Mouse (Mus musculus): ENCODE measurements around the gene Nab2.

The Nab2 gene

GRCm38 (mm10) chr10:127668093-127669050, at the start of gene Nab2:
TSS of gene Nab2 (minus strand) at chr10:127668568.
- peak; percentile 43 to 55 for DNase-seq (ENCODE audit: low spot score in 2 of 2)

GRCm38 (mm10) chr10:127712736-127713135, 44.4 kb upstream of the Nab2 start:
- DNase-seq (ENCODE audit: low spot score in 2 of 2) = no peak

- no peak for DNase-seq (ENCODE audit: low spot score in 2 of 2)
Measured at GRCm38 (mm10) chr10:127710331-127710730, 42.0 kb upstream of the Nab2 start.

GRCm38 (mm10) chr10:127708850-127709370, 40.5 kb upstream of the Nab2 start:
- no peak for DNase-seq (ENCODE audit: low spot score in 2 of 2)

GRCm38 (mm10) chr10:127707721-127708120, 39.4 kb upstream of the Nab2 start:
- no peak for DNase-seq (ENCODE audit: low spot score in 2 of 2)

- DNase-seq (ENCODE audit: low spot score in 2 of 2) = no peak
Measured at GRCm38 (mm10) chr10:127705783-127706182, 37.4 kb upstream of the Nab2 start.

- no peak for DNase-seq (ENCODE audit: low spot score in 2 of 2)
Measured at GRCm38 (mm10) chr10:127704766-127705220, 36.4 kb upstream of the Nab2 start, which contains the start of gene Myo1a. TSS of gene Myo1a (plus strand) at chr10:127705170.

GRCm38 (mm10) chr10:127704293-127704692, 35.9 kb upstream of the Nab2 start:
- no peak for DNase-seq (ENCODE audit: low spot score in 2 of 2)

GRCm38 (mm10) chr10:127703299-127703698, 34.9 kb upstream of the Nab2 start:
- DNase-seq (ENCODE audit: low spot score in 2 of 2) = no peak

GRCm38 (mm10) chr10:127698966-127699365, 30.6 kb upstream of the Nab2 start:
- no peak for DNase-seq (ENCODE audit: low spot score in 2 of 2)

- no peak for DNase-seq (ENCODE audit: low spot score in 2 of 2)
Measured at GRCm38 (mm10) chr10:127695775-127696174, 27.4 kb upstream of the Nab2 start.

- DNase-seq (ENCODE audit: low spot score in 2 of 2) = no peak
Measured at GRCm38 (mm10) chr10:127694636-127695035, 26.3 kb upstream of the Nab2 start.

GRCm38 (mm10) chr10:127691053-127691452, 22.7 kb upstream of the Nab2 start:
- DNase-seq (ENCODE audit: low spot score in 2 of 2) = no peak

- no peak for DNase-seq (ENCODE audit: low spot score in 2 of 2)
Measured at GRCm38 (mm10) chr10:127682886-127683285, 14.5 kb upstream of the Nab2 start.

- no peak for DNase-seq (ENCODE audit: low spot score in 2 of 2)
Measured at GRCm38 (mm10) chr10:127679881-127680280, 11.5 kb upstream of the Nab2 start.

GRCm38 (mm10) chr10:127679208-127679607, 10.8 kb upstream of the Nab2 start:
- no peak for DNase-seq (ENCODE audit: low spot score in 2 of 2)

- DNase-seq (ENCODE audit: low spot score in 2 of 2) = peak in 1 of 2 experiments; percentile 54
Measured at GRCm38 (mm10) chr10:127677591-127678336, 9.4 kb upstream of the Nab2 start.

GRCm38 (mm10) chr10:127676691-127677548, 8.6 kb upstream of the Nab2 start:
- peak; percentile 84 to 87 for DNase-seq (ENCODE audit: low spot score in 2 of 2)

- no peak for DNase-seq (ENCODE audit: low spot score in 2 of 2)
Measured at GRCm38 (mm10) chr10:127675859-127676398, 7.6 kb upstream of the Nab2 start.

GRCm38 (mm10) chr10:127674794-127675522, 6.6 kb upstream of the Nab2 start:
- DNase-seq (ENCODE audit: low spot score in 2 of 2) = peak; percentile 39 to 73
